Mouse (Mus musculus) thymus, postnatal 0 days (tissue): Measurements from ENCODE around the gene Bnip1. TPM values are rescaled to one million over a fixed set of nuclear protein-coding genes. Genes with fewer than 3 reads are reported as not detected.

Source experiments
- DNase-seq: peaks from one replicate; pipeline ENCODE4 v3.0.0-alpha.2; 2015; ENCODE audit warnings: low spot score
- polyA plus RNA-seq: library from polyadenylated mRNA; unstranded; fragments of >200 nt; fragmentation: Nextera tagmentation; extraction: Ambion mirVana; gene quantifications from 2 replicates; pipeline ENCODE4 v1.2.1, GENCODE M21; 2015

The Bnip1 gene
- 41.1 and 41.6 TPM in 2 replicates for polyA plus RNA-seq

GRCm38 (mm10) chr17:26780750-26781571 is at the start of gene Bnip1:
Gene Bnip1, plus strand, starts transcription at chr17:26781066.
- peak; percentile 82 for DNase-seq

GRCm38 (mm10) chr17:26742581-26742980 is 38.3 kb upstream of the Bnip1 start:
- no peak for DNase-seq

- DNase-seq, result no peak
These were observed 37.6 kb upstream of the Bnip1 start for GRCm38 (mm10) chr17:26743294-26743693.

GRCm38 (mm10) chr17:26749975-26750374 is 30.9 kb upstream of the Bnip1 start:
- DNase-seq, result no peak

- peak; percentile 33 for DNase-seq
These were observed 28.6 kb upstream of the Bnip1 start for GRCm38 (mm10) chr17:26752297-26752696.

GRCm38 (mm10) chr17:26753476-26753875 is 27.4 kb upstream of the Bnip1 start:
- DNase-seq, result no peak

- no peak for DNase-seq
These were observed 13.6 kb upstream of the Bnip1 start for GRCm38 (mm10) chr17:26767100-26767753.

- DNase-seq, result no peak
These were observed 13.1 kb upstream of the Bnip1 start for GRCm38 (mm10) chr17:26767754-26768124.

GRCm38 (mm10) chr17:26776211-26776610 is 4.7 kb upstream of the Bnip1 start:
- DNase-seq, result no peak

GRCm38 (mm10) chr17:26778001-26778400 is 2.9 kb upstream of the Bnip1 start:
- no peak for DNase-seq

- no peak for DNase-seq
These were observed 2.3 kb upstream of the Bnip1 start for GRCm38 (mm10) chr17:26778430-26779100.

GRCm38 (mm10) chr17:26779471-26779870 is 1.4 kb upstream of the Bnip1 start:
- DNase-seq, result no peak

GRCm38 (mm10) chr17:26781610-26782043 is 761 bp downstream of the Bnip1 start:
- DNase-seq, result peak; percentile 5

- no peak for DNase-seq
These were observed 3.7 kb downstream of the Bnip1 start for GRCm38 (mm10) chr17:26784525-26784924.

GRCm38 (mm10) chr17:26786586-26786985 is 5.7 kb downstream of the Bnip1 start:
- DNase-seq, result peak; percentile 62

GRCm38 (mm10) chr17:26788986-26789385 is 8.1 kb downstream of the Bnip1 start:
- DNase-seq, result no peak

- no peak for DNase-seq
These were observed 8.8 kb downstream of the Bnip1 start for GRCm38 (mm10) chr17:26789460-26790268.

- DNase-seq, result no peak
These were observed 9.7 kb downstream of the Bnip1 start for GRCm38 (mm10) chr17:26790269-26791214.

GRCm38 (mm10) chr17:26791580-26791979 is 10.7 kb downstream of the Bnip1 start:
- no peak for DNase-seq

- no peak for DNase-seq
These were observed 11.2 kb downstream of the Bnip1 start for GRCm38 (mm10) chr17:26792096-26792495.
